Mouse (Mus musculus): Measurements from ENCODE around the gene BC029722. TPM values are rescaled to one million over a fixed set of nuclear protein-coding genes. Genes with fewer than 3 reads are reported as not detected.

BC029722 gene
- polyA plus RNA-seq, 1 experiment, result 32.2 TPM

GRCm38 (mm10) chr2:155779506-155779905 lies 39.7 kb downstream of the BC029722 start:
- TF ChIP-seq MYOD1 (IDR thresholded peaks at IDR 0.05; ENCODE audit: control insufficient read depth in 1 of 3, insufficient read length in 2 of 3, low read depth in 2 of 3) (no peak), USF1 (IDR thresholded peaks at IDR 0.05; ENCODE audit: low read depth) (no peak), POLR2AphosphoS2 (IDR thresholded peaks at IDR 0.05; ENCODE audit: insufficient read length, low read depth) (no peak), TCF3 (IDR thresholded peaks at IDR 0.05; ENCODE audit: insufficient read length, low read depth) (no peak), REST (IDR thresholded peaks at IDR 0.05; ENCODE audit: insufficient read depth, insufficient read length) (no peak), MYOG (IDR thresholded peaks at IDR 0.05; ENCODE audit: control insufficient read depth in 1 of 3, insufficient read depth in 1 of 3, insufficient read length in 2 of 3, low read depth in 2 of 3) (no peak), SRF (IDR thresholded peaks at IDR 0.05; ENCODE audit: control insufficient read depth, insufficient read length, low read depth) (no peak), TCF12 (IDR thresholded peaks at IDR 0.05; ENCODE audit: insufficient read depth, poor library complexity, severe bottlenecking) (no peak), CEBPB (IDR thresholded peaks at IDR 0.05; ENCODE audit: insufficient read depth, poor library complexity, severe bottlenecking) (no peak), E2F4 (IDR thresholded peaks at IDR 0.05; ENCODE audit: insufficient read depth) (no peak), POLR2A (IDR thresholded peaks at IDR 0.05; ENCODE audit: insufficient read length, low read depth) (no peak), MAX (IDR thresholded peaks at IDR 0.05; ENCODE audit: low read depth) (no peak)
- Histone ChIP-seq H3K4me2 (ENCODE audit: low read depth) (no peak overlapping the region), H3K4me3 (no peak overlapping the region), H3K27me3 (ENCODE audit: control insufficient read depth, insufficient read depth, insufficient read length) (peaks cover 66% of the 10 kb centered on the region), H3ac (ENCODE audit: control insufficient read depth, insufficient read length) (no peak overlapping the region), H3K79me2 (ENCODE audit: control insufficient read depth, insufficient read depth) (no peaks in the 10 kb centered on the region), H3K36me3 (ENCODE audit: control insufficient read depth, insufficient read depth) (no peaks in the 10 kb centered on the region)

- TF ChIP-seq MYOD1 (IDR thresholded peaks at IDR 0.05; ENCODE audit: control insufficient read depth in 1 of 3, insufficient read length in 2 of 3, low read depth in 2 of 3) (no peak), TCF3 (IDR thresholded peaks at IDR 0.05; ENCODE audit: insufficient read length, low read depth) (no peak), REST (IDR thresholded peaks at IDR 0.05; ENCODE audit: insufficient read depth, insufficient read length) (no peak), CEBPB (IDR thresholded peaks at IDR 0.05; ENCODE audit: insufficient read depth, poor library complexity, severe bottlenecking) (no peak), E2F4 (IDR thresholded peaks at IDR 0.05; ENCODE audit: insufficient read depth) (no peak), POLR2AphosphoS2 (IDR thresholded peaks at IDR 0.05; ENCODE audit: insufficient read length, low read depth) (no peak), TCF12 (IDR thresholded peaks at IDR 0.05; ENCODE audit: insufficient read depth, poor library complexity, severe bottlenecking) (no peak), MAX (IDR thresholded peaks at IDR 0.05; ENCODE audit: low read depth) (no peak), MYOG (IDR thresholded peaks at IDR 0.05; ENCODE audit: control insufficient read depth in 1 of 3, insufficient read depth in 1 of 3, insufficient read length in 2 of 3, low read depth in 2 of 3) (no peak), USF1 (IDR thresholded peaks at IDR 0.05; ENCODE audit: low read depth) (no peak), POLR2A (IDR thresholded peaks at IDR 0.05; ENCODE audit: insufficient read length, low read depth) (no peak), SRF (IDR thresholded peaks at IDR 0.05; ENCODE audit: control insufficient read depth, insufficient read length, low read depth) (no peak)
- Histone ChIP-seq H3K27me3 (ENCODE audit: control insufficient read depth, insufficient read depth, insufficient read length) (peaks cover 71% of the 10 kb centered on the region), H3K4me3 (no peak overlapping the region), H3ac (ENCODE audit: control insufficient read depth, insufficient read length) (no peak overlapping the region), H3K36me3 (ENCODE audit: control insufficient read depth, insufficient read depth) (no peaks in the 10 kb centered on the region), H3K4me2 (ENCODE audit: low read depth) (no peak overlapping the region), H3K79me2 (ENCODE audit: control insufficient read depth, insufficient read depth) (no peaks in the 10 kb centered on the region)
Measured at GRCm38 (mm10) chr2:155779066-155779465, 40.2 kb downstream of the BC029722 start.

GRCm38 (mm10) chr2:155778004-155778403 lies 41.2 kb downstream of the BC029722 start:
- Histone ChIP-seq H3ac (ENCODE audit: control insufficient read depth, insufficient read length) (no peak overlapping the region), H3K27me3 (ENCODE audit: control insufficient read depth, insufficient read depth, insufficient read length) (peaks cover 82% of the 10 kb centered on the region), H3K36me3 (ENCODE audit: control insufficient read depth, insufficient read depth) (no peaks in the 10 kb centered on the region), H3K79me2 (ENCODE audit: control insufficient read depth, insufficient read depth) (no peaks in the 10 kb centered on the region), H3K4me3 (no peak overlapping the region), H3K4me2 (ENCODE audit: low read depth) (no peak overlapping the region)
- TF ChIP-seq MYOD1 (IDR thresholded peaks at IDR 0.05; ENCODE audit: control insufficient read depth in 1 of 3, insufficient read length in 2 of 3, low read depth in 2 of 3) (no peak), MAX (IDR thresholded peaks at IDR 0.05; ENCODE audit: low read depth) (no peak), SRF (IDR thresholded peaks at IDR 0.05; ENCODE audit: control insufficient read depth, insufficient read length, low read depth) (no peak), TCF12 (IDR thresholded peaks at IDR 0.05; ENCODE audit: insufficient read depth, poor library complexity, severe bottlenecking) (no peak), POLR2A (IDR thresholded peaks at IDR 0.05; ENCODE audit: insufficient read length, low read depth) (no peak), TCF3 (IDR thresholded peaks at IDR 0.05; ENCODE audit: insufficient read length, low read depth) (no peak), REST (IDR thresholded peaks at IDR 0.05; ENCODE audit: insufficient read depth, insufficient read length) (no peak), MYOG (IDR thresholded peaks at IDR 0.05; ENCODE audit: control insufficient read depth in 1 of 3, insufficient read depth in 1 of 3, insufficient read length in 2 of 3, low read depth in 2 of 3) (no peak), E2F4 (IDR thresholded peaks at IDR 0.05; ENCODE audit: insufficient read depth) (no peak), CEBPB (IDR thresholded peaks at IDR 0.05; ENCODE audit: insufficient read depth, poor library complexity, severe bottlenecking) (no peak)

GRCm38 (mm10) chr2:155777688-155777985 lies 41.6 kb downstream of the BC029722 start:
- Histone ChIP-seq H3K79me2 (ENCODE audit: control insufficient read depth, insufficient read depth) (no peaks in the 10 kb centered on the region), H3K4me3 (no peak overlapping the region), H3K4me2 (ENCODE audit: low read depth) (no peak overlapping the region), H3ac (ENCODE audit: control insufficient read depth, insufficient read length) (no peak overlapping the region), H3K27me3 (ENCODE audit: control insufficient read depth, insufficient read depth, insufficient read length) (peaks cover 81% of the 10 kb centered on the region), H3K36me3 (ENCODE audit: control insufficient read depth, insufficient read depth) (no peaks in the 10 kb centered on the region)
- TF ChIP-seq TCF3 (IDR thresholded peaks at IDR 0.05; ENCODE audit: insufficient read length, low read depth) (no peak), POLR2A (IDR thresholded peaks at IDR 0.05; ENCODE audit: insufficient read length, low read depth) (no peak), MYOD1 (IDR thresholded peaks at IDR 0.05; ENCODE audit: control insufficient read depth in 1 of 3, insufficient read length in 2 of 3, low read depth in 2 of 3) (no peak), USF1 (IDR thresholded peaks at IDR 0.05; ENCODE audit: low read depth) (no peak), MAX (IDR thresholded peaks at IDR 0.05; ENCODE audit: low read depth) (no peak), REST (IDR thresholded peaks at IDR 0.05; ENCODE audit: insufficient read depth, insufficient read length) (no peak), SRF (IDR thresholded peaks at IDR 0.05; ENCODE audit: control insufficient read depth, insufficient read length, low read depth) (no peak), TCF12 (IDR thresholded peaks at IDR 0.05; ENCODE audit: insufficient read depth, poor library complexity, severe bottlenecking) (no peak), E2F4 (IDR thresholded peaks at IDR 0.05; ENCODE audit: insufficient read depth) (no peak), POLR2AphosphoS2 (IDR thresholded peaks at IDR 0.05; ENCODE audit: insufficient read length, low read depth) (no peak), CEBPB (IDR thresholded peaks at IDR 0.05; ENCODE audit: insufficient read depth, poor library complexity, severe bottlenecking) (no peak), MYOG (IDR thresholded peaks at IDR 0.05; ENCODE audit: control insufficient read depth in 1 of 3, insufficient read depth in 1 of 3, insufficient read length in 2 of 3, low read depth in 2 of 3) (no peak)
